Mouse (Mus musculus): ENCODE measurements around the gene A630095N17Rik.

DNA sequence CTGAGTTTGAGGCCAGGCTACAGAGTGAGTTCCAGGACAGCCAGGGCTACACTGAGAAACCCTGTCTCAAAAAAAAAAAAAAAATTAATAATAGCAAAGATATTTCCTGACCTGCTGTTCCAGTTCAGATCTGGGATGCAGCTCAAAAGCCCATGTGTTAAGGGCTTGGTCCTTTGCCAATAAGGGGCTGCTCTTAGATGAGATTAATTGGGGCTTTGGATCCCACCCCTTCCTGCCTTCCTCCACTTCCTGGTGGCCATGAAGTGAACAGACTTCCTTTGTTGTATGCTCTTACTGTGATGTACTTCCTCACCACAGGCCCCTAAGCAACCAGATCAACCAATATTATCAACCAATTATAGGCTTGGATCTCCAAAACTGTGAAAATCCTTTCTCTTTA, 44.8 kb downstream of the A630095N17Rik start:
- TF ChIP-seq CTCF (IDR thresholded peaks at IDR 0.05; ENCODE audit: borderline replicate concordance, insufficient read depth, low read depth, low read length) (no peak), POLR2A (IDR thresholded peaks at IDR 0.05; ENCODE audit: borderline replicate concordance, insufficient read depth, low read length) (no peak)
